Mouse (Mus musculus) limb, embryonic 11.5 days (tissue): Measurements from ENCODE around the gene Grip1. TPM values are rescaled to one million over a fixed set of nuclear protein-coding genes. Genes with fewer than 3 reads are reported as not detected.

Experiments
- ATAC-seq: fragments of 200-750 bp; cut with Nextera tagmentation; 2 replicates; pipeline ENCODE4 v1.8.0; 2017; ENCODE audit warnings: low read depth; ENCODE audit not compliant: insufficient number of reproducible peaks, low FRiP score, low TSS enrichment
- DNase-seq: peaks from one replicate; pipeline ENCODE4 v3.0.0-alpha.2; 2015; ENCODE audit warnings: low spot score
- H3K27ac ChIP-seq: fragments of 300-500 bp; sonication (generic); replicated peaks from 2 replicates; pipeline ENCODE4 v1.5.1; 2014; ENCODE audit warnings: low read depth, mild to moderate bottlenecking, low read length
- H3K27me3 ChIP-seq: fragments of 300-500 bp; sonication (generic); 2 replicates; pipeline ENCODE4 v1.6.1; 2014; ENCODE audit warnings: mild to moderate bottlenecking, low read length, mixed read lengths; ENCODE audit not compliant: control insufficient read depth, insufficient read depth
- H3K36me3 ChIP-seq: fragments of 300-500 bp; sonication (generic); 2 replicates; pipeline ENCODE4 v1.6.1; 2014; ENCODE audit warnings: mild to moderate bottlenecking, low read length, moderate library complexity, mixed read lengths; ENCODE audit not compliant: control insufficient read depth, insufficient read depth
- H3K4me1 ChIP-seq: fragments of 300-500 bp; sonication (generic); 2 replicates; pipeline ENCODE4 v1.6.1; 2014; ENCODE audit warnings: low read length, mixed read lengths; ENCODE audit not compliant: control insufficient read depth, insufficient read depth
- H3K4me2 ChIP-seq: fragments of 300-500 bp; sonication (generic); 2 replicates; pipeline ENCODE4 v1.6.1; 2014; ENCODE audit warnings: low read depth, mild to moderate bottlenecking, moderate library complexity; ENCODE audit not compliant: severe bottlenecking
- H3K4me3 ChIP-seq: fragments of 300-500 bp; sonication (generic); 2 replicates; pipeline ENCODE4 v1.5.1; 2014; ENCODE audit warnings: low read depth, low read length
- H3K9ac ChIP-seq: fragments of 300-500 bp; sonication (generic); 2 replicates; pipeline ENCODE4 v1.6.1; 2014; ENCODE audit warnings: mild to moderate bottlenecking, low read length
- H3K9me3 ChIP-seq: fragments of 300-500 bp; sonication (generic); 2 replicates; pipeline ENCODE4 v1.6.1; 2016; ENCODE audit warnings: low read length; ENCODE audit not compliant: control insufficient read depth
- WGBS: fragments of 180-500 bp; shearing (Covaris S2); extraction: QIAGEN DNeasy Blood & Tissue Kit; methylation state at CpG from one replicate; pipeline ENCODE4 v1.1.7; 2014; 5-methylcytosine and 5-hydroxymethylcytosine counted together
- polyA plus RNA-seq: library from polyadenylated mRNA; unstranded; fragments of >200 nt; fragmentation: Nextera tagmentation; extraction: Ambion mirVana; gene quantifications from 2 replicates; pipeline ENCODE4 v1.2.1, GENCODE M21; 2014

Gene Grip1
- polyA plus RNA-seq, 1 experiment from 2014 or later = 3.7 TPM

DNA sequence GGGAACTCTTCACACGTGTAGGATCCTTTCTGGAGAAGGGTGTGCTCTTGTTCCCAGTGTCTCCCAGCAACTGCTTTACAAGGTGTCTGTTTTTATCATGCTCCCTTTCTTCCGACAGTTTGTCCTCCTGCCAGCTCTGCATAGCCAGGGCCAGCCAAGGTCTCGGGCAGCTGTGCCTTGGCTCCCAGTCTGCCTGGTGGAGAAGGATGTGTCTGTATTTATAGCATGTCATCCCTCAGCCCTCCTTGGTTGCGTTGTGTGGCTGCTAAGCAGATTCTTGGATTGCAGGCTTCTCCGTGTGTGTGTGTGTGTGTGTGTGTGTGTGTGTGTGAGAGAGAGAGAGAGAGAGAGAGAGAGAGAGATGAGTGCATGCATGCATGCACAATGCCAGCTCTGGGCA is 42.6 kb downstream of the Grip1 start:
- Histone ChIP-seq H3K4me3 (no peak overlapping the region), H3K4me2 (no peak overlapping the region), H3K4me1 (no peaks in the 10 kb centered on the region), H3K27ac (no peak overlapping the region), H3K9me3 (no peaks in the 10 kb centered on the region), H3K36me3 (no peaks in the 10 kb centered on the region), H3K27me3 (no peaks in the 10 kb centered on the region), H3K9ac (no peak overlapping the region)
- no peak for DNase-seq
- ATAC-seq = no peak
- WGBS = 68% methylated on average over 5 of the region's 5 CpGs

DNA sequence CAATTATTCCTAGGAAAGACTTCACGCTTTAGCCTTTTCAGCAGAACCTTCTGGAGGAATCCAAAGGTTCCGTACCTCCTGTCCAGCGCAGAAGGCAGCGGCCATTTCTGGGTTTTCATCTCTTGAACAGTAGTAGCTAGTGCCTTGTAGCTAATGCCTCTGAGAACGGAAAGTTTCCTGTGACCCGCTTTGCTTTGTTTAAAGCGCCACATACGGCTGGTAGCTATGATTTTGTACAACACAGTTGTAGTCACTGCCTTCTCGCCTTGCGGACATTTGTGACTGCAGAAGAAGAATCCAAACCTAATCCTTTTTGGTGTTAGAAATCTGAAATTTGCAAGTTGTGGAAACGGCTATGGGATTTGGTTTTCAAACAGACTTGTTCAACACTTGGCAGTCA is 68.1 kb downstream of the Grip1 start:
- Histone ChIP-seq H3K36me3 (no peaks in the 10 kb centered on the region), H3K9me3 (no peaks in the 10 kb centered on the region), H3K4me1 (no peaks in the 10 kb centered on the region), H3K4me2 (no peak overlapping the region), H3K9ac (no peak overlapping the region), H3K27ac (no peak overlapping the region), H3K4me3 (no peak overlapping the region), H3K27me3 (no peaks in the 10 kb centered on the region)
- DNase-seq (no peak), ATAC-seq (no peak)
- 96% methylated on average over 11 of the region's 11 CpGs for WGBS

DNA sequence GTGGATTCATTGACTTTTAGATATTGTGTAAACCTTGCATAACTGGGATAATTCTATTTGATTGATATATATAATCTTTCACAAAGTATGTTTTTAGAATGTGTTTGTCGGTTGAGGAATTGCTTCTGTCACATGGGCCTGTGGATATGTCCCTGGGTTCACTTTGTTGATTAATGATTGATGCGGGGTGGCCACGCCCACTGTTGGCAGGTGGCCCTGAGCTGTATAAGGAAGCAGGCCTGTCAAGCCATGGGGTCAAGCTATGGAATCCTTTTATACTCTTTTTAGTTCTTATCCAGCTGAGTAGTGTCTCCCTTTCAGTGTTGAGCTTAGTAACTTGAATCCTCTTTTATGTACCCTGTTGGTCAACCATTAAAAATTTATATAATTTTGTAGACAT is 72.1 kb downstream of the Grip1 start:
- no peak overlapping the region for H3K9ac ChIP-seq
- H3K9me3 ChIP-seq = no peaks in the 10 kb centered on the region
- no peak overlapping the region for H3K4me3 ChIP-seq
- no peaks in the 10 kb centered on the region for H3K36me3 ChIP-seq
- no peak for DNase-seq
- no peak overlapping the region for H3K4me2 ChIP-seq
- ATAC-seq = no peak
- H3K4me1 ChIP-seq = no peaks in the 10 kb centered on the region
- 86% methylated on average over 3 of the region's 3 CpGs for WGBS
- no peak overlapping the region for H3K27ac ChIP-seq
- H3K27me3 ChIP-seq = no peaks in the 10 kb centered on the region

DNA sequence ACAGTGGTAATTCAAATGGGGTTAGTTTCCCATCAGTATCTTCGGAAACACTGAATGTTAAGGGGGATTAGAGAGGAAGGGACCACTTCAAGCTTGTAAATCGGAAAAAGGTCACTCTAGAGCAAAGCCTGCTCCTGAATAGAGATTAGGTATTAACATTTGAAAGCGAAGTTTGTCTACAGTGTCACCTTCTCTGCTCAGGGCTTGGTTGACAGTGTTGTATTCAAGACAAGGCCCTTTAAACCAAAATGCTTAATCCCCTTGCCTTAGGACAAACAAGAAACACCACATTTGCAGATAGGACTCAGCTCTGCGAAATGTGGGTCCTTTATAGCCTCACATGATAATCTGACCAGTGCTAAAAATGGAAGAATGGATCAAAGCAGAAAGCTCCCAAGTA is 81.2 kb downstream of the Grip1 start:
- H3K4me2 ChIP-seq = no peak overlapping the region
- H3K4me3 ChIP-seq = no peak overlapping the region
- no peak overlapping the region for H3K9ac ChIP-seq
- ATAC-seq (no peak), DNase-seq (no peak)
- no peaks in the 10 kb centered on the region for H3K4me1 ChIP-seq
- 67% methylated on average over 4 of the region's 4 CpGs for WGBS
- H3K9me3 ChIP-seq = no peaks in the 10 kb centered on the region
- no peaks in the 10 kb centered on the region for H3K36me3 ChIP-seq
- H3K27me3 ChIP-seq = no peaks in the 10 kb centered on the region
- no peak overlapping the region for H3K27ac ChIP-seq

DNA sequence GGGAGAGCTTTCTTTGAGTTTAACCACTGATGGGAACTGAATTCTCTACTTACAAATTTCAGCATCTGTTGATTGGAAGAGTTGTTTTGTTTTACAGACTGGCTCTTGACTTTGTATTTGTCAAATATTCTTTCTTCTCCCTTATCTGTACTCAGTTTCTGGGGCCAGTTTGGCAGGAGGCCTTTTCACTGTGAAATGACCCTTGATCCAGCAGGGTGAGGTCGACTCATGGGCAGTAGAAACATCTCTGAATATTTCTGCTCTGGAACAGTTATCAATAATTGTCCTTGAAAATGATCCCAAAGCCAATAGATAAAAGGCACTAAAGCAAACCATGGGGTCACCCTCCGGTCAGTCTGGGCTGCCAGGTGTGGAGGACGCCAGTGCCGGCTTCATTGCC is 88.0 kb downstream of the Grip1 start:
- H3K27me3 ChIP-seq = no peaks in the 10 kb centered on the region
- DNase-seq (no peak), ATAC-seq (no peak)
- H3K36me3 ChIP-seq = no peaks in the 10 kb centered on the region
- no peak overlapping the region for H3K27ac ChIP-seq
- 90% methylated on average over 4 of the region's 4 CpGs for WGBS
- H3K4me1 ChIP-seq = no peaks in the 10 kb centered on the region
- H3K9ac ChIP-seq = no peak overlapping the region
- no peak overlapping the region for H3K4me3 ChIP-seq
- H3K4me2 ChIP-seq = no peak overlapping the region
- H3K9me3 ChIP-seq = peaks cover 3% of the 10 kb centered on the region; the same call in 1 of the 2 replicates

DNA sequence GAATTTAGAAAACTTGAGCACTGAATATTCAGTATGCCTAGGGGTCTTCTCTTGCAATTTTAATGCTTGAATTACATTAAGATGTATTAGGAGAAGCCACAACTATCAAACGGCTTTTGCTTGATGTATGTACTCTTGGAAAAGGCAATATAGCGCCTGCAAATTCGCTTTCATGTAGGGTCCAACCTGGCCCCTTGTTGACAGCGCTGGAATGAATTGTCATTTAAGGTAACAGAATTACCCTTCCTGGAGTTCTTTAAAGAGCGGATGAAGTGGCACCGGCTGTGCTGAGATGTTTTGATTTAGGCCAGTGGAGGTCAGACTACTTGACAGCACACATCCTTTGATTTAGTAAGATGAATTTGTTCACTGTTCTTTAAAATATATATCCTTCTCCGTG is 90.1 kb downstream of the Grip1 start:
- Histone ChIP-seq H3K9me3 (peaks cover 3% of the 10 kb centered on the region; the same call in 1 of the 2 replicates), H3K36me3 (no peaks in the 10 kb centered on the region), H3K9ac (no peak overlapping the region), H3K4me1 (no peaks in the 10 kb centered on the region), H3K27me3 (no peaks in the 10 kb centered on the region), H3K4me3 (no peak overlapping the region), H3K4me2 (no peak overlapping the region), H3K27ac (no peak overlapping the region)
- no peak for DNase-seq
- ATAC-seq = no peak
- WGBS = 45% methylated on average over 7 of the region's 7 CpGs

DNA sequence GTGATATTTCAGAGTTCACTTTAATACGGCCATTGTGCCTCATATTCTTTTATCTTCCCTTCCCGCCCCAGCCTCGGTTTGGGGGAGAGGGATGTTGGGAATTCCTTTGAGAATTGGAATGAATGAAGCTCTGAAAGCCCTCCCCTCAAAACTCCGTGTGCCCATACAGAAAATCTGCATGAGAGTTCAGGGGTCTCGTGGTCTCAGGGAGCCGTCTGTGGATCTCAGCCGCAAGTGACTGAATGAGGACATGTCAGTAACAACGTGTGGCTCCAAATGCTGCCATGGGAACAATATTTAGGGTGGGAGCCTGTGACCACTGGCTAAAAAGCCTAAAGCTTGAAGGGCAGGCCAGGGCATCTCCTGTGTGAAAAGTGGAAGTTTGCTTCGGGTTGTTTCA is 91.1 kb downstream of the Grip1 start:
- 71% methylated on average over 9 of the region's 9 CpGs for WGBS

DNA sequence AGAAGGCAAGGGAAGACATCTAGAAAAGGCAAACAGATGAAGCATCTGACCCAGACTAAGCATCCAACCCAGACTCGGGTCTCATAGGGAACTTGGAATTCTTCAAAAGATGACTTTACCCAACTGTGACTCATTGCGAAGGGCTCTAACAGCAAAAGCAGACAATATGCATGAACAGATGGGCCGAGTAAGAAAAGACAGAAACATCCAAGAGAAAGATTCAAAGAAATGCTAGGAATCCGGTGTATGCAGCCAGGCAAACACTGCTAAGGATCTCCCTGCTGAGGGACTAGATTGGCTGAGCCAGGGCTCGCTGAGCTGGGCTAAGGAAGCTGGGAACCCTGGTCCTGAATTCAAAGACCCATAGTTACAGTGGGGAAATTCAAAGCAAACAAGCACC is 94.2 kb downstream of the Grip1 start:
- WGBS = 90% methylated on average over 5 of the region's 5 CpGs
- Histone ChIP-seq H3K4me3 (no peak overlapping the region), H3K36me3 (no peaks in the 10 kb centered on the region), H3K4me2 (no peak overlapping the region), H3K27ac (no peak overlapping the region), H3K4me1 (no peaks in the 10 kb centered on the region), H3K9ac (no peak overlapping the region), H3K9me3 (no peaks in the 10 kb centered on the region), H3K27me3 (no peaks in the 10 kb centered on the region)
- DNase-seq (no peak), ATAC-seq (no peak)

More for the DNA sequence above, 91.1 kb downstream of the Grip1 start:
- Histone ChIP-seq H3K4me3 (no peak overlapping the region), H3K27me3 (no peaks in the 10 kb centered on the region), H3K9me3 (peaks cover 3% of the 10 kb centered on the region; the same call in 1 of the 2 replicates), H3K36me3 (no peaks in the 10 kb centered on the region), H3K9ac (no peak overlapping the region), H3K27ac (no peak overlapping the region), H3K4me1 (no peaks in the 10 kb centered on the region), H3K4me2 (no peak overlapping the region)
- ATAC-seq (no peak), DNase-seq (no peak)

DNA sequence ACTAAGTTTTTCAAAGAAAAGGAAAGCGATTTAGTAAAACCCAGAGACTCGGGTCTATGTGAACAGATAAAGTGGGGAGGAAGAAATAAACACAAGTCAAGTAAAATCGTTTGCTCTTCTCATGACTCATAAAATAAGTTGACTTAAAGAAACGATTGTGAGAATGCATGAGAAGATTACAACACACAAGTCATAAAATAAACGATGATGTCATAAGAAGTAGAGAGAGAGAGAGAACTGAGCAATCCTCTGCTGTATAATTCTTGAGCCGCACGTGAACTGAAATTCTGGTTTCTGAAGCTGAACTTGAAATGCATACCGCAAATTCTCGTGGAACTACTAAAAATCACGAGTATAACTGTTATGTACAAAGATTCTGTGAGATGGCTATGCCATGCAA is 95.1 kb downstream of the Grip1 start:
- ATAC-seq (no peak), DNase-seq (no peak)
- WGBS = 94% methylated on average over 10 of the region's 10 CpGs
- Histone ChIP-seq H3K27ac (no peak overlapping the region), H3K9me3 (no peaks in the 10 kb centered on the region), H3K9ac (no peak overlapping the region), H3K4me2 (no peak overlapping the region), H3K27me3 (no peaks in the 10 kb centered on the region), H3K4me3 (no peak overlapping the region), H3K36me3 (no peaks in the 10 kb centered on the region), H3K4me1 (no peaks in the 10 kb centered on the region)
